Mouse (Mus musculus): ENCODE measurements around the gene Tubb5. TPM values are rescaled to one million over a fixed set of nuclear protein-coding genes. Genes with fewer than 3 reads are reported as not detected.

Tubb5 gene
- polyA plus RNA-seq, 1 experiment from 2014 or later: 1,545 TPM

DNA sequence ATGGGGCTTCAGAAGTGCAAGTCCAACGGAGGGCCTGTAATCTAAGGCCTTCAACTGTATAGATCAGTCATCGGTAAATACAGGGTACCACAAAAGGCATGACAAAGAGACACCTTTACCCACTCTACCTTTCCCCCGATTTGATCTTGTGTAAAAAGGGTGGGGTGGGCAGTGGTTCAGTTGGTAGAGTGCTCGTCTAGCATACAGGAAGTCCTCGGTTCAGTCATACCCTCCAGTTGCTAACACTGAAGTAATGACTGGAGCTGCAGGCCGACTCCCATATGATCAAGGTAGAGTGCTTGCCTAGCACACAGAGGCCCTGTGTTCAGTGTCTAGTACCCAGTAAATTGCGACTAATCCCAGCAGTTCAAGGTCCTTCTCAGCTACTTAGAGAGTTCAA lies 24.5 kb downstream of the Tubb5 start:
- WGBS: 87% methylated on average over 7 of the region's 7 CpGs
- no peak overlapping the region for H3K4me2 ChIP-seq (ENCODE audit: low read depth)
- H3K9ac ChIP-seq (ENCODE audit: low read length): no peak overlapping the region
- ATAC-seq (ENCODE audit: insufficient read depth, low FRiP score, low TSS enrichment) (no peak), DNase-seq (ENCODE audit: low spot score) (no peak)
- no peaks in the 10 kb centered on the region for H3K27me3 ChIP-seq (ENCODE audit: control insufficient read depth, insufficient read depth, low read length)
- no peaks in the 10 kb centered on the region for H3K9me3 ChIP-seq (ENCODE audit: control insufficient read depth, low read length)
- no peaks in the 10 kb centered on the region for H3K4me1 ChIP-seq (ENCODE audit: control insufficient read depth, insufficient read depth, low read length)
- no peak overlapping the region for H3K4me3 ChIP-seq (ENCODE audit: low read depth, low read length)
- H3K36me3 ChIP-seq (ENCODE audit: control insufficient read depth, insufficient read depth, low read length): no peaks in the 10 kb centered on the region
- H3K27ac ChIP-seq (ENCODE audit: low read depth, low read length): no peak overlapping the region

DNA sequence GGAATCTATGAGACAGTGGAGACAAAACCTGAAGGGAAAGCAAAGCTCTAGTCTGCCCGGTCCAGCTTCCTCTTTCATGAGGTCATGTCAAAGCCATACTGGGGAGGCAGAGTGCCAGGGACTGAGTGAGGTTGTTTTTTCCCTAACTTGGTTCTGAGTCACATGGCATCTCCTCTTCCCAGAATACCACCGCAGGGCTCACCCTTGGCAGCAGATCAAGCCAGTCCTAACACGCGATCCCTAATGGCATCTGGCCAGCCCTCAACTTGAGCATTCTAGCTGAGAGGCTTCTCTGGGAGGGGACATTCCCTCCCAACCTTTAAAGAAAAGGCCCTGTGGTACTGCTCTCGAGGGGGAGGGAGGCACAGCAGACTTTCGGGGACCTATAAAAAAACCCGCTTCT lies 24.9 kb downstream of the Tubb5 start:
- Histone ChIP-seq H3K9ac (ENCODE audit: low read length) (no peak overlapping the region), H3K27me3 (ENCODE audit: control insufficient read depth, insufficient read depth, low read length) (no peaks in the 10 kb centered on the region), H3K4me2 (ENCODE audit: low read depth) (no peak overlapping the region), H3K27ac (ENCODE audit: low read depth, low read length) (no peak overlapping the region), H3K36me3 (ENCODE audit: control insufficient read depth, insufficient read depth, low read length) (no peaks in the 10 kb centered on the region), H3K9me3 (ENCODE audit: control insufficient read depth, low read length) (no peaks in the 10 kb centered on the region), H3K4me1 (ENCODE audit: control insufficient read depth, insufficient read depth, low read length) (no peaks in the 10 kb centered on the region), H3K4me3 (ENCODE audit: low read depth, low read length) (no peak overlapping the region)
- ATAC-seq (ENCODE audit: insufficient read depth, low FRiP score, low TSS enrichment): no peak
- DNase-seq (ENCODE audit: low spot score): no peak
- WGBS: 79% methylated on average over 7 of the region's 7 CpGs

DNA sequence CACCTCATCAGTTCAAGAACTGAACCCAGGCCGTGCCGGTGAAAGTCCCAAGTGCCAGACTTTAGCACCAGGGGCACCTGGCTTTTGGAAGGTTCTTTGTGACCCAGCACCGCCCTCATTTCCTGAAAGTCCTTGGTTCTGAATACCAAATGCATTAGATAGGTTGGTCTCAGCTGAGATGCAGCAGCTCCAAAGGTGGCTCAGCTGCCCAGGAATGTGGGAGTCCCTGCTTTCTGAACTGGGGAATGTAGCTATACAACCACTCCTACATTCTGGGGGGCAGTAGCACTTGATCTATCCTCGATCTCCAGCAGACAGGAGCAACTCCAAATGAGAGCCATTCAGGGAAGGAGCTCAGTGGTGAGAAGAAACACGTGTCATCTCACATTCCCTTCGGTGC lies 25.4 kb downstream of the Tubb5 start:
- H3K4me3 ChIP-seq (ENCODE audit: low read depth, low read length): no peak overlapping the region
- no peaks in the 10 kb centered on the region for H3K9me3 ChIP-seq (ENCODE audit: control insufficient read depth, low read length)
- ATAC-seq (ENCODE audit: insufficient read depth, low FRiP score, low TSS enrichment): no peak
- no peak overlapping the region for H3K27ac ChIP-seq (ENCODE audit: low read depth, low read length)
- 80% methylated on average over 6 of the region's 6 CpGs for WGBS
- no peak overlapping the region for H3K9ac ChIP-seq (ENCODE audit: low read length)
- no peak for DNase-seq (ENCODE audit: low spot score)
- H3K27me3 ChIP-seq (ENCODE audit: control insufficient read depth, insufficient read depth, low read length): no peaks in the 10 kb centered on the region
- H3K36me3 ChIP-seq (ENCODE audit: control insufficient read depth, insufficient read depth, low read length): no peaks in the 10 kb centered on the region
- H3K4me2 ChIP-seq (ENCODE audit: low read depth): no peak overlapping the region
- H3K4me1 ChIP-seq (ENCODE audit: control insufficient read depth, insufficient read depth, low read length): no peaks in the 10 kb centered on the region

DNA sequence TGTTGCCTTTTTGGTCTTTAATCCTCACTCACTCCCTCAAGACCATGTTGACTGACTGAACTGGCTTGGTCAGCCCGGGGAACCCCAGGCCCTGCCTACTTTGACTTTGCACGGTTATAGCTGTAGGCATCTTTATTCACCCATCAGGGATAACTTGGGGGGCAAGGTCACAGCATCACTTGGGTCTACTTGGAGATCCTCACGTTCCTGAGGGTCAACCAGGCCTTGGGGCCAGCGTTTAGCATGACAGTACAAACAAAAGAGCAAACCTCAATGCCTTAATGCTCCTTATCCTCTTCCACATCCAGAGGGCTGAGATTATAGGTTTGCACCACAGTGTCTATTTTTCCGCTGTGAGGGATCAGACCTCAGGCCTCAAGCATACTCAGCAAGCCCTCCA lies 25.8 kb downstream of the Tubb5 start:
- Histone ChIP-seq H3K27ac (ENCODE audit: low read depth, low read length) (no peak overlapping the region), H3K4me1 (ENCODE audit: control insufficient read depth, insufficient read depth, low read length) (no peaks in the 10 kb centered on the region), H3K9ac (ENCODE audit: low read length) (no peak overlapping the region), H3K4me3 (ENCODE audit: low read depth, low read length) (no peak overlapping the region), H3K36me3 (ENCODE audit: control insufficient read depth, insufficient read depth, low read length) (no peaks in the 10 kb centered on the region), H3K9me3 (ENCODE audit: control insufficient read depth, low read length) (no peaks in the 10 kb centered on the region), H3K4me2 (ENCODE audit: low read depth) (no peak overlapping the region), H3K27me3 (ENCODE audit: control insufficient read depth, insufficient read depth, low read length) (no peaks in the 10 kb centered on the region)
- ATAC-seq (ENCODE audit: insufficient read depth, low FRiP score, low TSS enrichment): no peak
- DNase-seq (ENCODE audit: low spot score): no peak
- 76% methylated on average over 5 of the region's 5 CpGs for WGBS

DNA sequence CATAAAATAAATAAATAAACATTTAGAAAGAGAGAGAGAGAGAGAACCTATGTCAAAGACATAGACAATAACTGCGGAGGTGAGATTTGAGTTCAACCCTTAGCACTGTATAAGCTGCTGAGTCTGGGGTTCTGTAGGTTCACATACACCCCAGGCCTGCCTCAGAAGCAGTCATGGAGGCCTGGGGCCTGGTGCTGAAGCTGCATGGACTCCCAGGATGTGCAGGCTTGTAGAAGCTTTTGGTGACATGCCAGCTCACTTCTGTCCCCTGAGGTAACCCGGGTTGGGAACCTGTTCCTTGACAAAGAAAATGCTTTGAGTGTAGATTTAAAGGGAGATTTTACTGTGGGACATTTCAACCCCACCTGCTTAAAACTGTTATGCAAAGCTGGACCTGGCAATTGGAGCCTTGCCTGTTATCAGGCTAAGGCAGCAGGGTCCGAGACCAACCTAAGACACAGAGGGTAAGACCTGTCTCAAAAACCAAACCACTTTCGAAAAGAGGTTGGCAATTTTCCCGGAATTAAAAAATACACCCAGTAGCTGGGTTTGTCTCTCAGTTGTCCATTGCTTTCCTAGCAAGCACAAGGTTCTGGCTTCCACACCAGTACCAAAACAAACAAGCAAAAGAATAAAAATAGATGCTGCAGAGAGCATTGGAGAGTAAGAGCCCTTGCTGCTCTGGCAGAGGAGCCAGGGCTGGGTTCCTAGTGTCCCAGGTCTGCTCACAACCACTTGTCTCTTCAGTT lies 27.0 kb downstream of the Tubb5 start:
- DNase-seq (ENCODE audit: low spot score) (no peak), ATAC-seq (ENCODE audit: insufficient read depth, low FRiP score, low TSS enrichment) (no peak)
- H3K27ac ChIP-seq (ENCODE audit: low read depth, low read length): no peak overlapping the region
- H3K27me3 ChIP-seq (ENCODE audit: control insufficient read depth, insufficient read depth, low read length): no peaks in the 10 kb centered on the region
- no peaks in the 10 kb centered on the region for H3K9me3 ChIP-seq (ENCODE audit: control insufficient read depth, low read length)
- H3K9ac ChIP-seq (ENCODE audit: low read length): no peak overlapping the region
- no peaks in the 10 kb centered on the region for H3K36me3 ChIP-seq (ENCODE audit: control insufficient read depth, insufficient read depth, low read length)
- no peak overlapping the region for H3K4me3 ChIP-seq (ENCODE audit: low read depth, low read length)
- 85% methylated on average over 5 of the region's 5 CpGs for WGBS
- no peak overlapping the region for H3K4me2 ChIP-seq (ENCODE audit: low read depth)
- H3K4me1 ChIP-seq (ENCODE audit: control insufficient read depth, insufficient read depth, low read length): no peaks in the 10 kb centered on the region

DNA sequence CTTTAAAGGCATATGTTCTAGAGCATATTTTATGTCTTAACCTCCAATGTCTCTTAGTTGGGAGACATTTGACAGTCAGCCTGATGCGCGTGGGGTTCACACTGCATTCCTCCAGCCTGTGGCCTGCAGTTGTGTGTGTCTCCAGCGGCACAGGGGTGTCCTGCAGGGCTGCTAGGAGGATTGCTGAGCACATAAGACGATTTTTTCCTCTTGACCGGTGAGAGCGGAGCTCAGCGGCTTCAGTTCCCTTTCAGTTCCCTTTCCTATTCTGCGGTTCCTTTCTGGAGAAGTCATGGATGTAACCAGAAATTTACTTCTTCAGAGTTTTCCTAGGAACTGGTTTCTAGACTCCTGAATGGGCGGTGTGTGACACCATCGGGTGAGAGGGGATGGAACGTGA lies 28.7 kb downstream of the Tubb5 start:
- Histone ChIP-seq H3K4me2 (ENCODE audit: low read depth) (no peak overlapping the region), H3K27me3 (ENCODE audit: control insufficient read depth, insufficient read depth, low read length) (no peaks in the 10 kb centered on the region), H3K36me3 (ENCODE audit: control insufficient read depth, insufficient read depth, low read length) (no peaks in the 10 kb centered on the region), H3K27ac (ENCODE audit: low read depth, low read length) (no peak overlapping the region), H3K4me1 (ENCODE audit: control insufficient read depth, insufficient read depth, low read length) (no peaks in the 10 kb centered on the region), H3K4me3 (ENCODE audit: low read depth, low read length) (no peak overlapping the region), H3K9ac (ENCODE audit: low read length) (no peak overlapping the region), H3K9me3 (ENCODE audit: control insufficient read depth, low read length) (no peaks in the 10 kb centered on the region)
- WGBS: 89% methylated on average over 11 of the region's 11 CpGs
- ATAC-seq (ENCODE audit: insufficient read depth, low FRiP score, low TSS enrichment): no peak
- DNase-seq (ENCODE audit: low spot score): no peak

DNA sequence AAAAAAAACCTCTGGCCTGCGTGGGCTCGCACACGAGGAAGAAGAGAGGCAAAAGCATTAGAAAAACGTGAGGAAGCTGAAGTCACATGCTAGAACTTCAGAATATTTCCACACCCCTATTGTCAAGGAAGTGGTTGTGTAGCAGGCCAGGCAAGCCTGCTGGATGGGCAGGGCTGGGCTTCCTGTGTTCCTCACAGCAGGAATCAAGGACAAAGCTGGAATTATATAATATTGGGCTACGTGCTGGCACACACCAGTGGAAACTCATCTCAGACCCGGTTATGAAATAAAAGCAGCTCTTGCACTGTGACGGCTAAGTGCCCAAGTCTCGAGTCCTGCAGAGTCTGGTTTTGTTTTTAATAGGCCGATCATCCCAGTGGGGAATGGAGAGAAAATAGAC lies 30.0 kb downstream of the Tubb5 start:
- no peak for ATAC-seq (ENCODE audit: insufficient read depth, low FRiP score, low TSS enrichment)
- no peak overlapping the region for H3K4me2 ChIP-seq (ENCODE audit: low read depth)
- H3K4me1 ChIP-seq (ENCODE audit: control insufficient read depth, insufficient read depth, low read length): no peaks in the 10 kb centered on the region
- H3K36me3 ChIP-seq (ENCODE audit: control insufficient read depth, insufficient read depth, low read length): no peaks in the 10 kb centered on the region
- H3K4me3 ChIP-seq (ENCODE audit: low read depth, low read length): no peak overlapping the region
- H3K27me3 ChIP-seq (ENCODE audit: control insufficient read depth, insufficient read depth, low read length): no peaks in the 10 kb centered on the region
- no peak overlapping the region for H3K9ac ChIP-seq (ENCODE audit: low read length)
- 77% methylated on average over 9 of the region's 9 CpGs for WGBS
- H3K9me3 ChIP-seq (ENCODE audit: control insufficient read depth, low read length): no peaks in the 10 kb centered on the region
- H3K27ac ChIP-seq (ENCODE audit: low read depth, low read length): no peak overlapping the region
- no peak for DNase-seq (ENCODE audit: low spot score)

DNA sequence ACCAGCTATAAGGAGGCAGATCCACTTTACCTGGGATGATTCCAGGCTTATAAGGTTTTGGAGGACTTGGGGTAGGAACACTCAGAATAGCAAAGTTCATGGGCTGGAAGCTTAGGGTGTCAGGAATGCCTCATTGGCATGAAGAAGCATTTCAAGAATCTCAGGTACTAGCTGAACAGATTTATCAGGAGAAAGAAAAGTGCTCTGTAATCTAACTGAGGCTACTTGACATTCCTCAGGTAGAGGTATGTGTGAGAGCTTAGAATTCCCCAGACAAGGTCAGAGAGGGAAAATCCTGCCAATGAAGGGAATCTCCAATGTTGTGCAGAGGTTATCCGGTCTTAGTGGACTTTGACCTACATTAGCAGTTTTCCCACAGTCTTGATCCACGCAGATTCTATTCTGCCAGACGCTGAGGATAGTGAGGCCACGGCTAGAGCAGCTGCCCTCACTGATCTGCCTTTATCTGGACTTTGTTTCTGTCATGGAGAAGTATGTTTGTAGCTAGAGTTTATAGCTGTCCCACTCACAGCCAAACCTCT lies 34.2 kb downstream of the Tubb5 start:
- H3K4me3 ChIP-seq (ENCODE audit: low read depth, low read length): no peak overlapping the region
- H3K4me1 ChIP-seq (ENCODE audit: control insufficient read depth, insufficient read depth, low read length): no peaks in the 10 kb centered on the region
- no peak overlapping the region for H3K4me2 ChIP-seq (ENCODE audit: low read depth)
- DNase-seq (ENCODE audit: low spot score) (no peak), ATAC-seq (ENCODE audit: insufficient read depth, low FRiP score, low TSS enrichment) (no peak)
- 91% methylated on average over 4 of the region's 4 CpGs for WGBS
- no peak overlapping the region for H3K27ac ChIP-seq (ENCODE audit: low read depth, low read length)
- no peaks in the 10 kb centered on the region for H3K27me3 ChIP-seq (ENCODE audit: control insufficient read depth, insufficient read depth, low read length)
- no peak overlapping the region for H3K9ac ChIP-seq (ENCODE audit: low read length)
- H3K9me3 ChIP-seq (ENCODE audit: control insufficient read depth, low read length): no peaks in the 10 kb centered on the region
- no peaks in the 10 kb centered on the region for H3K36me3 ChIP-seq (ENCODE audit: control insufficient read depth, insufficient read depth, low read length)

DNA sequence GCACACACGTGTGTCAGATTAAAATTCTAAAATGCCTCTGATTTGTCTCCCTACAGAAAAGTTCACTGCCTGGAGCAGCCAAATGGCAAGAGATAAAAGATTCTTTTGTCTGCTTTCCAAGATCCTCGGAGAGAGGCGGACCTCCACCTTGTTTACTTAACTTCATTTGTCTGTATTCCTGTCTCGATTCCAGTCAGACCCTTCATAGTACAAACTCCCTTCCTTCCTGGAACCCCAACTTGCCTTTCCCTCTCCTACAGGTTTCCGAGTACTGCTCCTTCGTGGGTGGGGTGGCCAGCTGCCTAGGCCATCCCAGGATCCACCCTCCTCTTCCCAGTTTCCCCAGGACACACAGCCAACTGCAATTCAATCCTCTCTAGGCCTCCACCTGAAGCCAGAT lies 35.1 kb downstream of the Tubb5 start:
- H3K36me3 ChIP-seq (ENCODE audit: control insufficient read depth, insufficient read depth, low read length): no peaks in the 10 kb centered on the region
- H3K27ac ChIP-seq (ENCODE audit: low read depth, low read length): no peak overlapping the region
- WGBS: 66% methylated on average over 6 of the region's 6 CpGs
- H3K27me3 ChIP-seq (ENCODE audit: control insufficient read depth, insufficient read depth, low read length): no peaks in the 10 kb centered on the region
- no peak overlapping the region for H3K9ac ChIP-seq (ENCODE audit: low read length)
- H3K4me2 ChIP-seq (ENCODE audit: low read depth): no peak overlapping the region
- no peaks in the 10 kb centered on the region for H3K4me1 ChIP-seq (ENCODE audit: control insufficient read depth, insufficient read depth, low read length)
- H3K4me3 ChIP-seq (ENCODE audit: low read depth, low read length): no peak overlapping the region
- no peak for ATAC-seq (ENCODE audit: insufficient read depth, low FRiP score, low TSS enrichment)
- DNase-seq (ENCODE audit: low spot score): no peak
- no peaks in the 10 kb centered on the region for H3K9me3 ChIP-seq (ENCODE audit: control insufficient read depth, low read length)
